Mouse (Mus musculus) left cerebral cortex, adult 18-20 months (tissue): Measurements from ENCODE around the gene Disp3. TPM values are rescaled to one million over a fixed set of nuclear protein-coding genes. Genes with fewer than 3 reads are reported as not detected.
A peak's percentile ranks its signal among the peaks of the same experiment; 100 is the strongest.

Experiments
- DNase-seq, 2 experiments: peaks; one replicate each; pipeline ENCODE4 v3.0.0; 2021 to 2022; ENCODE audit warnings: low spot score in 2 of 2, mixed read lengths in 1 of 2
- total RNA-seq, 2 experiments: library from RNA; stranded (reverse); gene quantifications; 2 replicates each; pipeline ENCODE4 v1.2.3; 2021

The Disp3 gene
- total RNA-seq, 2 experiments from 2014 or later = 23.4 to 30.0 TPM

GRCm38 (mm10) chr4:148291849-148292248, 4.1 kb upstream of the Disp3 start:
- no peak for DNase-seq

- DNase-seq = no peak
Measured at GRCm38 (mm10) chr4:148291080-148291479, 3.3 kb upstream of the Disp3 start.

GRCm38 (mm10) chr4:148288055-148288549, 337 bp upstream of the Disp3 start:
- DNase-seq = peak; percentile 88 to 95

- no peak for DNase-seq
Measured at GRCm38 (mm10) chr4:148287041-148287440, 724 bp downstream of the Disp3 start.

GRCm38 (mm10) chr4:148286226-148287031, 1.3 kb downstream of the Disp3 start:
- peak in 1 of 2 experiments; percentile 44 for DNase-seq

- DNase-seq = no peak
Measured at GRCm38 (mm10) chr4:148284219-148284618, 3.5 kb downstream of the Disp3 start.

GRCm38 (mm10) chr4:148276816-148277491, 10.8 kb downstream of the Disp3 start:
- no peak for DNase-seq

- DNase-seq = no peak
Measured at GRCm38 (mm10) chr4:148274671-148275070, 13.1 kb downstream of the Disp3 start.

- DNase-seq = no peak
Measured at GRCm38 (mm10) chr4:148273229-148273628, 14.5 kb downstream of the Disp3 start.

GRCm38 (mm10) chr4:148271656-148272055, 16.1 kb downstream of the Disp3 start:
- DNase-seq = no peak

GRCm38 (mm10) chr4:148266973-148267507, 20.7 kb downstream of the Disp3 start:
- DNase-seq = no peak

GRCm38 (mm10) chr4:148259941-148260340, 27.8 kb downstream of the Disp3 start:
- no peak for DNase-seq

GRCm38 (mm10) chr4:148249341-148249740, 38.4 kb downstream of the Disp3 start:
- peak; percentile 40 to 52 for DNase-seq

- no peak for DNase-seq
Measured at GRCm38 (mm10) chr4:148240387-148240786, 47.4 kb downstream of the Disp3 start.

GRCm38 (mm10) chr4:148239474-148240130, 48.2 kb downstream of the Disp3 start:
- DNase-seq = no peak

- DNase-seq = no peak
Measured at GRCm38 (mm10) chr4:148238919-148239318, 48.8 kb downstream of the Disp3 start.

- DNase-seq = no peak
Measured at GRCm38 (mm10) chr4:148238218-148238617, 49.5 kb downstream of the Disp3 start.

GRCm38 (mm10) chr4:148236664-148237063, 51.1 kb downstream of the Disp3 start:
- DNase-seq = no peak

GRCm38 (mm10) chr4:148233061-148233460, 54.7 kb downstream of the Disp3 start:
- DNase-seq = no peak

- no peak for DNase-seq
Measured at GRCm38 (mm10) chr4:148232615-148233014, 55.1 kb downstream of the Disp3 start.

GRCm38 (mm10) chr4:148232124-148232523, 55.6 kb downstream of the Disp3 start:
- DNase-seq = no peak
